Mouse (Mus musculus) kidney, embryonic 14.5 days (tissue): ENCODE results near the gene Abl1. TPM values are rescaled to one million over a fixed set of nuclear protein-coding genes. Genes with fewer than 3 reads are reported as not detected.

Experiments
- ATAC-seq: fragments of 200-750 bp; cut with Nextera tagmentation; 2 replicates; pipeline ENCODE4 v1.8.0; 2017; ENCODE audit warnings: moderate number of reproducible peaks, mild to moderate bottlenecking, moderate TSS enrichment, moderate library complexity; ENCODE audit not compliant: low FRiP score, low TSS enrichment
- H3K27ac ChIP-seq: fragments of 300-500 bp; sonication (generic); 2 replicates; pipeline ENCODE4 v1.5.1; 2014; ENCODE audit warnings: low read depth, mild to moderate bottlenecking, low read length, moderate library complexity, mixed read lengths
- H3K27me3 ChIP-seq: fragments of 300-500 bp; sonication (generic); 2 replicates; pipeline ENCODE4 v1.6.1; 2014; ENCODE audit warnings: mild to moderate bottlenecking, low read length; ENCODE audit not compliant: control insufficient read depth, insufficient read depth
- H3K36me3 ChIP-seq: fragments of 300-500 bp; sonication (generic); 2 replicates; pipeline ENCODE4 v1.6.1; 2014; ENCODE audit warnings: low read length, mixed read lengths; ENCODE audit not compliant: control insufficient read depth, insufficient read depth
- H3K4me1 ChIP-seq: fragments of 300-500 bp; sonication (generic); 2 replicates; pipeline ENCODE4 v1.6.1; 2014; ENCODE audit warnings: low read length, mixed read lengths; ENCODE audit not compliant: control insufficient read depth, insufficient read depth
- H3K4me2 ChIP-seq: fragments of 300-500 bp; sonication (generic); replicated peaks from 2 replicates; pipeline ENCODE4 v1.6.1; 2014; ENCODE audit warnings: low read depth, mild to moderate bottlenecking, low read length
- H3K4me3 ChIP-seq: fragments of 300-500 bp; sonication (generic); 2 replicates; pipeline ENCODE4 v1.5.1; 2014; ENCODE audit warnings: mild to moderate bottlenecking, low read length
- H3K9ac ChIP-seq: fragments of 300-500 bp; sonication (generic); 2 replicates; pipeline ENCODE4 v1.6.1; 2014; ENCODE audit warnings: low read depth, mild to moderate bottlenecking, low read length, moderate library complexity
- H3K9me3 ChIP-seq: fragments of 300-500 bp; sonication (generic); 2 replicates; pipeline ENCODE4 v1.6.1; 2016; ENCODE audit warnings: low read length; ENCODE audit not compliant: control insufficient read depth
- WGBS: fragments of 180-500 bp; shearing (Covaris S2); extraction: QIAGEN DNeasy Blood & Tissue Kit; methylation state at CpG from one replicate; pipeline ENCODE4 v1.1.7; 2014; 5-methylcytosine and 5-hydroxymethylcytosine counted together
- polyA plus RNA-seq: library from polyadenylated mRNA; unstranded; fragments of >200 nt; fragmentation: Nextera tagmentation; extraction: Ambion mirVana; gene quantifications from 2 replicates; pipeline ENCODE4 v1.2.1, GENCODE M21; 2014

Gene Abl1
- 30.9 and 54.6 TPM in 2 replicates for polyA plus RNA-seq

DNA sequence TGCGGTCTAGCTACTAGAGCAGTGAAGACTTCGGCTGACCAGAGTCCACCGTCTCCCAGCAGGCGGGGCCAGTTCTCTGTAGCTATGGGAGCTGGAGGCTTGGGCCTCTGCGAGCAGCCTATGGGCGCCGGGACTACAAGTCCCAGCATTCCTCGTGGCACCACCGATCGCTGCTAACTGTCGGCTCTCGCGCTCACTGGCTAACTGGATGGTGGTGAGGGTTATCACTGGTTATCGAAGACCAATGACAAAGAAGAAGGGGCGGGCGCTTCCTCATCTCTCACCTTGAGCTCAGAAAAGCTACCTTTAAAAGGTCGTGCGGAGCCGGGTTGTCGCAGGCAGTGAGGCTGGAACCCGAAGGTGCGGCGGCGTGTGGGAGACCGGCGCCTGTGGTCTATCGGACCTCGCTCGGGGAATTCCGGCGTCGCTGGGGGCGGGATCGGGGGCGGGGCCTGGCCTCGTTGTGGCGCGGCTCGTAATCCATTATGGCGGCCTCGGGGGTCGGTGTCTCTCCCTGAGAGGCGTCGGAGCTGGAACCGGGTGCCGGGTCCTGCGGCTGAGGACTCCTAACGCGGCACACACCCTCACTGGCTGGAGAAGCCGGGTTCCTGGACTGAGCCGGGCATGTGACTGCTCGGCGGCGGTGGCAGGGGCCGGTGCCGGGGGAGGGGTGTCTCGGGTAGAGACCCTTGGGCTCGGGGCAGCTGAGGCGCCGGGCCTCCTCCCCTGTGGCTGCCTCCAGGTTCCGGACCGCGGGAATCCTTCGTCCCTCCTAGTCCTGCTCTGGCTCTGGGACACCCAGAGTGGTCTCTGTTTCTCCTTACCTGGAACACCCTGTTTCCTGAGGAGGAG lies at the start of gene Abl1:
Gene Abl1, plus strand, starts transcription at position 303 of the 852 bp plus-strand sequence.
- Histone ChIP-seq H3K4me1 (peaks cover 13% of the 10 kb centered on the region), H3K4me2 (peak within 1 kb of the TSS; percentile 63), H3K9ac (peak within 1 kb of the TSS; percentile 92), H3K27ac (peak within 1 kb of the TSS; percentile 88), H3K9me3 (no peaks in the 10 kb centered on the region), H3K36me3 (no peaks in the 10 kb centered on the region), H3K4me3 (peak within 1 kb of the TSS; percentile 97), H3K27me3 (no peaks in the 10 kb centered on the region)
- peak; percentile 99 for ATAC-seq
- under 1% methylated on average over 64 of the region's 64 CpGs for WGBS

DNA sequence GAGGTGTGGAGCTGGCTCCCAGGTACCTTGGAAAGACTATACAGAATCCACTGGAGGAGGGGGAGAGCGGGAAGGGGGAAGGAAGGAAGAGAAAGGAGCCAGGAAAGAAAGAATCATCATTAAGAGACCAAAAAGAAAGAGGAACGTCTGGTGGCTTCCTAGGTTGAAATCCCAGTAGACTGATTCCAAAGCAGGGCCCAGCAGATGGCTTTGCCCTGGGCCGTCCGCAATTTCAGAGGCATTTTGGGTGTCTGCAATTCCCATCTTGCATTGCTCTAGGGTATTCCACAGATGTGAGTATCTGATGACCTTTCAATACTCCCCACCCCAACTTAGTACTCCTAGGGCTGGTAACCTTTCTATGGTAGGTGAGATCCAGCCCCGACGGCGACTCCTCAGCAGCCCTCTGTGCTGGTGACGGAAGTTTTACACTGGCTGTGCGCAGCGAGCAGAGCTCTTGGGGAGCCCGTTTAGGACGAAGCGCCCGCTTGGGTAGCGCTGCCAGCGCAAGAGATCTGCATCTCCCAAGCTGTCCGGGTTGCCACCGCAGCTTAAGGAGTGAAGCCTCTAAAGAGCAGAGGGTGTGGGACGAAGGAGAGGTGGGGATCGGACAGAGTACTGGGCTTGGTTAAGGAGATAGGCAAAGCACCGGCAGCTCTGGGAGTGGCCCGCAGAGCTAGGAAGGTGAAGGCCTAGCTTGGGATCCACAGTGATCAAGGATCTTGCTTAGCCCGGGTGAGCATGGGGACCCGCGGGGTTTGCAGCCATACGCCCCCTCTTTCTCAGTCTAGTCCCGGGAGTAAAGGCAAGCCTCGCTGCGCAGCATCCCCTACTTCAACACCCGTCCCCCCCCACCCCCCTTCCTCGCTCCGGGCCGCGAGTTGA lies 49.4 kb upstream of the Abl1 start:
- peaks cover 20% of the 10 kb centered on the region for H3K4me1 ChIP-seq
- H3K36me3 ChIP-seq = no peaks in the 10 kb centered on the region
- no peak overlapping the region for H3K4me2 ChIP-seq
- no peaks in the 10 kb centered on the region for H3K9me3 ChIP-seq
- H3K4me3 ChIP-seq = no peak overlapping the region; the same call in 1 of the 2 replicates
- WGBS = under 1% methylated on average over 30 of the region's 34 CpGs
- no peak for ATAC-seq
- H3K27ac ChIP-seq = no peak overlapping the region
- no peak overlapping the region for H3K9ac ChIP-seq
- H3K27me3 ChIP-seq = peaks cover 98% of the 10 kb centered on the region

DNA sequence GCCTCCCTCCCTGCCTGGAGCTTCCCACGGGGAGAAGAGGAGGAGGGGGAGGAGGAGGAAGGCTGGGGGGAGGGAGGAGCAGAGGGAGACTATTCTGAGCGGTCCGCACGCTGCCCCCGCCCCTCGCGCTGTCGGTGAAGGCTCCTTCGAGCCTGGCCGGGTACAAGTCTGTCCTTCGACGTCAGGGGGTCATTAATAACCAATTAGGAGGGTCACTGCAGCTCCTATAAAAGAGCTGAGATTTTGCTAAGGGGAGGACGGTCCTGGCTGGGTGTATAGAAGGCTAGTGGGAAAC lies 48.8 kb upstream of the Abl1 start:
- H3K27me3 ChIP-seq = peaks cover 98% of the 10 kb centered on the region
- no peaks in the 10 kb centered on the region for H3K36me3 ChIP-seq
- H3K9me3 ChIP-seq = no peaks in the 10 kb centered on the region
- no peak overlapping the region for H3K4me2 ChIP-seq
- WGBS = 3% methylated on average over 12 of the region's 13 CpGs
- no peak overlapping the region; the same call in 1 of the 2 replicates for H3K4me3 ChIP-seq
- no peak for ATAC-seq
- no peak overlapping the region for H3K27ac ChIP-seq
- no peak overlapping the region for H3K9ac ChIP-seq
- H3K4me1 ChIP-seq = peaks cover 20% of the 10 kb centered on the region

DNA sequence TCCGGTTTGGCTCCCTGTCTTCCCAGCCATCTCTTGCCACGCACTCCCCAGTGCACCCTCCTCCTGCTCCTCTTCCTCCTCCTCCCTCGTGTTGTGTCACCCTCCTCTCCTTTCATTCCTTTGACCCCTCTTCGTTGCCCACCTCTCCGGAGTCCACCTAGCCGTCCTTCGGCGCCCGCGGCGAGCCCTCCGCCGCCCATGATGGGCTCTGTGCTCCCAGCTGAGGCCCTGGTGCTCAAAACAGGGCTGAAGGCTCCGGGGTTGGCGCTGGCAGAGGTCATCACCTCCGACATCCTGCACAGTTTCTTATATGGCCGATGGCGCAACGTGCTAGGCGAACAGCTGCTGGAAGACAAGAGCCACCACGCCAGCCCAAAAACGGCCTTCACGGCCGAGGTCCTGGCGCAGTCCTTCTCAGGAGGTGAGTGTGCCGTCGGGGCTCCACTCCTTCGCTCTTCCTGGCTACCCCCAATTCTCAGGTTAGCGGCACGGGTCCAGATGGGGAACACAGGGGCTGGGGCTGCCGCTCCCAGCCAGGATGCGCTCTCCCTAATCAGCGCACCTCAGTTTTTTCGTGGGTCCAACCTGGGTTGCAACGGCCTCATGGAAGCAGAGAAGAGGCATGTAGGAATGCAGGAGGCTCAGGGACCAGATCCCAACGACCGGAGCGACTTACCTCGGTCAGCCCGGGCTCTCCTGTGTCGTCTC lies 48.1 kb upstream of the Abl1 start, which contains the start of gene Prdm12:
Gene Prdm12, plus strand, starts transcription at position 137 of the 708 bp plus-strand sequence.
- Histone ChIP-seq H3K9ac (no peak within 1 kb of the TSS), H3K4me1 (peaks cover 20% of the 10 kb centered on the region), H3K27me3 (peaks cover 97% of the 10 kb centered on the region), H3K4me3 (no peak within 1 kb of the TSS; the same call in none of the 2 replicates), H3K27ac (no peak within 1 kb of the TSS), H3K36me3 (no peaks in the 10 kb centered on the region), H3K9me3 (no peaks in the 10 kb centered on the region), H3K4me2 (no peak within 1 kb of the TSS)
- no peak for ATAC-seq
- WGBS = 2% methylated on average over 41 of the region's 41 CpGs

- no peak overlapping the region for H3K9ac ChIP-seq
- no peak overlapping the region for H3K4me2 ChIP-seq
- under 1% methylated on average over 48 of the region's 48 CpGs for WGBS
Measured at GRCm38 (mm10) chr2:31640609-31641507, 47.3 kb upstream of the Abl1 start.

DNA sequence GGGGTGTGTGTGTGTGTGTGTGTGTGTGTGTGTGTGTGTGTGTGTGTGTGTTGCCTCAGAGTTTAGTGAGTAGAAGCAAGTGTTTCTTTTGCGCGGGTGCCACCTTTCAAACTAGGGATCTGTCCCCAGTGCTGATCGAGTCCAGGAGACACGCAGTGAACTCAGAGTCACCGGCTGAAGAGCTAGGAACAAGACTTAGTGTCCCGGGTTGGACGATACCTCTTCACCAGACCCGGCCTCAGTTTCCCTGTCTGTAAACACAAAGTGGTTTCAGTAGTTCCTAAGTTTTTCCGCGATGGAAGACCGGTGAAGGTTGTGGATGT lies 46.7 kb upstream of the Abl1 start:
- ATAC-seq = no peak
- H3K36me3 ChIP-seq = no peaks in the 10 kb centered on the region
- under 1% methylated on average over 11 of the region's 11 CpGs for WGBS

More at GRCm38 (mm10) chr2:31640609-31641507, 47.3 kb upstream of the Abl1 start:
- no peak overlapping the region for H3K27ac ChIP-seq
- H3K36me3 ChIP-seq = no peaks in the 10 kb centered on the region
- no peak for ATAC-seq
- no peak overlapping the region; the same call in 1 of the 2 replicates for H3K4me3 ChIP-seq
- peaks cover 95% of the 10 kb centered on the region for H3K27me3 ChIP-seq
- no peaks in the 10 kb centered on the region for H3K9me3 ChIP-seq
- peaks cover 14% of the 10 kb centered on the region; the same call in 1 of the 2 replicates for H3K4me1 ChIP-seq

DNA sequence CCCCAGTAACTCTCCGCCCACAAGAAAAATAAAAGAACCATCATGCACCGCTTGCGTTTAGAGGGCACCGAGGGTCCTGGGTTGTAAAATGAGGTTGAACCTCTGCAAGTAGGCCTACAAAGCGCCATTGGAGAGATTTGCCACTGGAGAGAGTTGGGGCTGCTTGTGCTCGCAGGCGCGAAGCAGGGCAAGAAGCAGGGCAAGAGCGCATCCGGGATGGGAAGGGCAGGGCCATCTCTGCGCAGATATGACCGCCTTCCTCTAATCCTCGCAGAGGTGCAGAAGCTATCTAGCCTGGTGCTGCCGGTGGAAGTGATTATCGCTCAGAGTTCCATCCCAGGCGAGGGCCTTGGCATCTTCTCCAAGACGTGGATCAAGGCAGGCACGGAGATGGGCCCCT lies 46.2 kb upstream of the Abl1 start:
- H3K36me3 ChIP-seq = no peaks in the 10 kb centered on the region
- H3K9me3 ChIP-seq = no peaks in the 10 kb centered on the region
- H3K4me2 ChIP-seq = no peak overlapping the region
- ATAC-seq = no peak
- no peak overlapping the region for H3K9ac ChIP-seq
- no peak overlapping the region for H3K27ac ChIP-seq
- WGBS = 2% methylated on average over 18 of the region's 18 CpGs
- H3K4me1 ChIP-seq = 0 out of 2 replicates have a peak, but pooled peaks cover 4% of the 10 kb centered on the region
- H3K4me3 ChIP-seq = no peak overlapping the region
- H3K27me3 ChIP-seq = peaks cover 95% of the 10 kb centered on the region

More for the DNA sequence above, 46.7 kb upstream of the Abl1 start:
- H3K9ac ChIP-seq = no peak overlapping the region
- peaks cover 95% of the 10 kb centered on the region for H3K27me3 ChIP-seq
- no peak overlapping the region for H3K4me3 ChIP-seq
- no peak overlapping the region for H3K4me2 ChIP-seq
- H3K9me3 ChIP-seq = no peaks in the 10 kb centered on the region
- peaks cover 8% of the 10 kb centered on the region; the same call in 1 of the 2 replicates for H3K4me1 ChIP-seq
- no peak overlapping the region for H3K27ac ChIP-seq
